Mouse (Mus musculus) lung, postnatal 0 days (tissue): ENCODE data around the gene Krtap31-2.

ENCODE experiments used
- CTCF ChIP-seq: IDR thresholded peaks from 2 replicates; pipeline ENCODE4 v1.5.1; 2016; ENCODE audit warnings: antibody characterized with exemption, mild to moderate bottlenecking
- EP300 ChIP-seq: IDR thresholded peaks from 2 replicates; pipeline ENCODE4 v1.6.1; 2016; ENCODE audit warnings: antibody characterized with exemption, mild to moderate bottlenecking, control low read depth

GRCm38 (mm10) chr11:99937751-99938264 lies 1.7 kb downstream of the Krtap31-2 start:
- TF ChIP-seq CTCF (no peak), EP300 (no peak)
